Mouse (Mus musculus): ENCODE measurements at regions not wholly inside any gene's neighbourhood (a gene's known extent, or its start where the extent isn't known, plus 50 kb on each side); places are given as distances from the start of the nearest gene placed in this dataset.

- no peak for TF ChIP-seq CTCF (conservative IDR thresholded peaks at IDR 0.05 in 1 of 2, IDR thresholded peaks at IDR 0.05 in 1 of 2; ENCODE audit: low read depth in 2 of 2, low read length in 2 of 2)
- TF ChIP-seq CHD2 (IDR thresholded peaks at IDR 0.05; ENCODE audit: low read length), result no peak
- no peak for TF ChIP-seq ZC3H11A (IDR thresholded peaks at IDR 0.05; ENCODE audit: low read depth, low read length)
- TF ChIP-seq RAD21 (IDR thresholded peaks at IDR 0.05; ENCODE audit: low read depth, low read length), result no peak
- TF ChIP-seq HCFC1 (IDR thresholded peaks at IDR 0.05; ENCODE audit: low read depth, low read length), result no peak
- TF ChIP-seq JUND (conservative IDR thresholded peaks at IDR 0.05; ENCODE audit: low read depth, low read length), result no peak
- TF ChIP-seq MXI1 (IDR thresholded peaks at IDR 0.05; ENCODE audit: low read depth, low read length), result no peak
- TF ChIP-seq E2F4 (IDR thresholded peaks at IDR 0.05; ENCODE audit: insufficient replicate concordance, low read depth, low read length), result no peak
- no peak for TF ChIP-seq ELF1 (IDR thresholded peaks at IDR 0.05; ENCODE audit: low read depth, low read length)
- Histone ChIP-seq H3K9ac (ENCODE audit: insufficient read depth, low read depth) (no peak overlapping the region), H3K79me2 (replicated peaks; ENCODE audit: control insufficient read depth, extremely low read depth, insufficient read depth, poor library complexity, severe bottlenecking) (no peaks in the 10 kb centered on the region), H3K36me3 (replicated peaks in 1 of 2; ENCODE audit: control insufficient read depth in 1 of 2, insufficient read depth in 1 of 2, low read length in 1 of 2) (no peaks in the 10 kb centered on the region), H3K9me3 (replicated peaks; ENCODE audit: low read length) (no peaks in the 10 kb centered on the region), H3K27me3 (replicated peaks) (no peaks in the 10 kb centered on the region), H3K4me1 (ENCODE audit: control insufficient read depth in 1 of 2, insufficient read depth in 2 of 2) (no peaks in the 10 kb centered on the region), H3K4me3 (replicated peaks in 1 of 3; ENCODE audit: low read depth in 2 of 3, low read length in 2 of 3, poor library complexity in 1 of 3) (no peak overlapping the region), H3K4me2 (ENCODE audit: insufficient read depth, low read depth, poor library complexity, severe bottlenecking) (no peak overlapping the region), H3K27ac (ENCODE audit: insufficient read depth, low read depth) (no peak overlapping the region)
- in situ Hi-C loops (cut with MboI; ENCODE audit: low pct_ligation_motif_present, low pct_unique_long_range_greater_than_20kb, low sequenced_read_pairs), result no loop called here
- no peak for DNase-seq (ENCODE audit: extremely low read depth)
- dilution Hi-C loops (cut with MboI; ENCODE audit: extremely low pct_ligation_motif_present, extremely low pct_unique_long_range_greater_than_20kb, low sequenced_read_pairs), result no loop called here
These were observed 250.2 kb upstream of the Sash1 start for GRCm38 (mm10) chr10:9136099-9136498.

GRCm38 (mm10) chr10:9134293-9135021, 248.6 kb upstream of the Sash1 start:
- TF ChIP-seq TBP (conservative IDR thresholded peaks at IDR 0.05; ENCODE audit: low read depth, low read length) (no peak), KAT2A (IDR thresholded peaks at IDR 0.05; ENCODE audit: insufficient replicate concordance, low read length) (no peak), IRF4 (IDR thresholded peaks at IDR 0.05; ENCODE audit: low read depth, low read length) (no peak), USF2 (conservative IDR thresholded peaks at IDR 0.05; ENCODE audit: low read depth, low read length) (no peak), ZMIZ1 (IDR thresholded peaks at IDR 0.05; ENCODE audit: low read depth, low read length) (no peak), UBTF (IDR thresholded peaks at IDR 0.05; ENCODE audit: low read depth, low read length) (no peak), ELF1 (IDR thresholded peaks at IDR 0.05; ENCODE audit: low read depth, low read length) (no peak), ZKSCAN1 (IDR thresholded peaks at IDR 0.05; ENCODE audit: borderline replicate concordance, low read depth, low read length) (no peak), GABPA (IDR thresholded peaks at IDR 0.05; ENCODE audit: insufficient replicate concordance, low read depth, low read length) (no peak), SMC3 (IDR thresholded peaks at IDR 0.05; ENCODE audit: low read depth, low read length) (no peak), RCOR1 (conservative IDR thresholded peaks at IDR 0.05; ENCODE audit: low read depth, low read length) (no peak), CTCF (conservative IDR thresholded peaks at IDR 0.05 in 1 of 2, IDR thresholded peaks at IDR 0.05 in 1 of 2; ENCODE audit: low read depth in 2 of 2, low read length in 2 of 2) (no peak), BHLHE40 (IDR thresholded peaks at IDR 0.05; ENCODE audit: low read depth, low read length) (no peak), TCF12 (IDR thresholded peaks at IDR 0.05; ENCODE audit: low read depth, low read length) (no peak), MAX (IDR thresholded peaks at IDR 0.05; ENCODE audit: low read length) (no peak), POLR2A (IDR thresholded peaks at IDR 0.05; ENCODE audit: low read depth, low read length) (no peak), MEF2A (IDR thresholded peaks at IDR 0.05; ENCODE audit: borderline replicate concordance, low read depth, low read length) (no peak), CHD1 (IDR thresholded peaks at IDR 0.05; ENCODE audit: low read depth, low read length) (no peak), RAD21 (IDR thresholded peaks at IDR 0.05; ENCODE audit: low read depth, low read length) (no peak)
- H3K27ac ChIP-seq (ENCODE audit: insufficient read depth, low read depth), result no peak overlapping the region
- no peaks in the 10 kb centered on the region for H3K9me3 ChIP-seq (replicated peaks; ENCODE audit: low read length)
- H3K4me3 ChIP-seq (replicated peaks in 1 of 3; ENCODE audit: low read depth in 2 of 3, low read length in 2 of 3, poor library complexity in 1 of 3), result no peak overlapping the region
- H3K36me3 ChIP-seq (replicated peaks in 1 of 2; ENCODE audit: control insufficient read depth in 1 of 2, insufficient read depth in 1 of 2, low read length in 1 of 2), result no peaks in the 10 kb centered on the region
- H3K4me1 ChIP-seq (ENCODE audit: control insufficient read depth in 1 of 2, insufficient read depth in 2 of 2), result no peaks in the 10 kb centered on the region
- DNase-seq (ENCODE audit: extremely low read depth), result no peak
- H3K4me2 ChIP-seq (ENCODE audit: insufficient read depth, low read depth, poor library complexity, severe bottlenecking), result no peak overlapping the region
- no peaks in the 10 kb centered on the region for H3K27me3 ChIP-seq (replicated peaks)
- dilution Hi-C loops (cut with MboI; ENCODE audit: extremely low pct_ligation_motif_present, extremely low pct_unique_long_range_greater_than_20kb, low sequenced_read_pairs) (no loop called here), in situ Hi-C loops (cut with MboI; ENCODE audit: low pct_ligation_motif_present, low pct_unique_long_range_greater_than_20kb, low sequenced_read_pairs) (no loop called here)
- no peak overlapping the region for H3K9ac ChIP-seq (ENCODE audit: insufficient read depth, low read depth)
- no peaks in the 10 kb centered on the region for H3K79me2 ChIP-seq (replicated peaks; ENCODE audit: control insufficient read depth, extremely low read depth, insufficient read depth, poor library complexity, severe bottlenecking)

All from CH12.LX (cell line).